In the genomic region with DNA sequence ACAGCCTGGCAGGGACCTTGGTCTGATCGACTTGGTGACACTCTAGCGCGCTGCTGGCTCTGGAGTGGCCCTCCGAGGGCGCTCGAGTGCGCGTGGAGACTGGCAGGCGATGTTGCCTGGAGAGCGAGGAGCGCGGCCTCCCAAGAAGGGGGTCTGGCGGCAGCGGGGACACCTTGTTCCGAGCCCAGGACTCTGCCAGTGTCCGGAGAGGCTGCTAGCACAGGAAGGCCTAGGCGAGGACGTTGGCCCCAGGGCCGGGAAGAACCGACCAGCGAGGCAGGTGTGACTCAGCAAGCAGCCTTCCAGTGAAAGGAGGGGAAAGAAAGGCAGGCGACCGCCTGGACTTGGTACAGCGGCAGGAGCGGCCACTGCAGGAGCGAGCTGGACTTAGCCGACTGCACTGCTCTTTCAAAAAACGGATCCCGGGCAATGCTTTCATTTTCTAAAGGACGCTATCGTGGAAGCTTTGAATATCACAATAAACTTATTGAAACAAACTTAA, we compare ENCODE assay signal across 8 mouse cellular contexts. TPM values are rescaled to one million over a fixed set of nuclear protein-coding genes. Genes with fewer than 3 reads are reported as not detected.
A peak's percentile ranks its signal among the peaks of the same experiment; 100 is the strongest.
DNase-seq lines count a peak whose midpoint lies in the region; ATAC-seq and TF ChIP-seq lines count a peak whose summit lies in the region.

No protein-coding gene starts in this region.

- 1% methylated on average over 31 of the region's 31 CpGs for WGBS in forebrain, embryonic 13.5 days
- under 1% methylated on average over 31 of the region's 31 CpGs for WGBS in heart, postnatal 0 days
- whole genome bisulfite sequencing in liver, postnatal 0 days (ENCODE audit: insufficient replicate concordance) = under 1% methylated on average over 31 of the region's 31 CpGs
- WGBS in neural tube, embryonic 14.5 days = 0% methylated on average over 31 of the region's 31 CpGs

- 0 out of 2 replicates have a peak, but pooled peaks cover 5% of the 10 kb centered on the region for H3K36me3 ChIP-seq in forebrain, embryonic 13.5 days (ENCODE audit: poor library complexity, severe bottlenecking)
- no peaks in the 10 kb centered on the region for H3K36me3 ChIP-seq in heart, postnatal 0 days (replicated peaks; ENCODE audit: control insufficient read depth, insufficient read depth, low read length)
- H3K36me3 ChIP-seq in liver, postnatal 0 days (replicated peaks; ENCODE audit: insufficient read depth, low read length) = no peaks in the 10 kb centered on the region
- H3K36me3 ChIP-seq in neural tube, embryonic 14.5 days (ENCODE audit: control insufficient read depth, insufficient read depth, low read length) = no peaks in the 10 kb centered on the region
- no peaks in the 10 kb centered on the region for H3K36me3 ChIP-seq in testis, adult 2 months (ENCODE audit: control insufficient read depth, insufficient read depth, low read length)

- H3K4me3 ChIP-seq in forebrain, embryonic 13.5 days = peak overlapping the region; percentile 62
- peak overlapping the region; percentile 79 for H3K4me3 ChIP-seq in heart, postnatal 0 days (ENCODE audit: low read depth, low read length)
- peak overlapping the region; percentile 87 for H3K4me3 ChIP-seq in liver, postnatal 0 days (ENCODE audit: low read depth, low read length)
- H3K4me3 ChIP-seq in neural tube, embryonic 14.5 days (ENCODE audit: low read depth, low read length) = peak overlapping the region; percentile 51
- H3K4me3 ChIP-seq in testis, adult 2 months (ENCODE audit: control insufficient read depth, low read depth, low read length) = peak overlapping the region; percentile 85

- TF ChIP-seq POLR2A in testis, adult 2 months (IDR thresholded peaks at IDR 0.05; ENCODE audit: control insufficient read depth, low read depth, low read length) = no peak

- H3K27ac ChIP-seq in forebrain, embryonic 13.5 days = peak overlapping the region; percentile 92
- H3K27ac ChIP-seq in heart, postnatal 0 days (ENCODE audit: low read depth) = peak overlapping the region; percentile 94
- H3K27ac ChIP-seq in liver, postnatal 0 days (ENCODE audit: low read depth) = peak overlapping the region; percentile 90
- peak overlapping the region; percentile 50 for H3K27ac ChIP-seq in neural tube, embryonic 14.5 days (ENCODE audit: low read depth, low read length)
- H3K27ac ChIP-seq in testis, adult 2 months (ENCODE audit: control insufficient read depth, insufficient read depth, low read depth, low read length) = peak overlapping the region; percentile 87

- peak; percentile 52 to 56 for DNase-seq in CD8-positive naive resting alpha-beta T cell, adult 2 months (ENCODE audit: low read depth in 2 of 2, low spot score in 2 of 2)
- peak; percentile 76 for DNase-seq in c-Kit-positive CD71-positive TER-119-positive erythroid progenitor cells, embryonic 14.5 days (ENCODE audit: low spot score)
- peak; percentile 83 for DNase-seq in heart, postnatal 0 days (ENCODE audit: low spot score)
- peak; percentile 81 for DNase-seq in layer of hippocampus, adult 11-12 months (ENCODE audit: low spot score)
- DNase-seq in liver, postnatal 0 days = peak; percentile 87

- TF ChIP-seq EP300 in heart, postnatal 0 days (IDR thresholded peaks at IDR 0.05; ENCODE audit: low read depth) = peak; percentile 42; the same call in 1 of the 2 replicates
- TF ChIP-seq EP300 in liver, postnatal 0 days (IDR thresholded peaks at IDR 0.05; ENCODE audit: low read depth) = 0 out of 2 replicates have a peak, but pooled peaks have one; percentile 9

- peaks cover 60% of the 10 kb centered on the region for H3K4me1 ChIP-seq in forebrain, embryonic 13.5 days
- peaks cover 12% of the 10 kb centered on the region; the same call in 1 of the 2 replicates for H3K4me1 ChIP-seq in heart, postnatal 0 days (ENCODE audit: control insufficient read depth, insufficient read depth)
- H3K4me1 ChIP-seq in liver, postnatal 0 days (ENCODE audit: insufficient read depth) = peaks cover 31% of the 10 kb centered on the region
- H3K4me1 ChIP-seq in neural tube, embryonic 14.5 days (ENCODE audit: control insufficient read depth, insufficient read depth, low read length) = peaks cover 16% of the 10 kb centered on the region
- peaks cover 40% of the 10 kb centered on the region for H3K4me1 ChIP-seq in testis, adult 2 months (ENCODE audit: control insufficient read depth, insufficient read depth, low read length)

- peak; percentile 61 for TF ChIP-seq CTCF in heart, postnatal 0 days (IDR thresholded peaks at IDR 0.05; ENCODE audit: low read depth)
- TF ChIP-seq CTCF in liver, postnatal 0 days (IDR thresholded peaks at IDR 0.05; ENCODE audit: low read depth) = peak; percentile 80
- TF ChIP-seq CTCF in testis, adult 2 months (IDR thresholded peaks at IDR 0.05; ENCODE audit: control insufficient read depth, insufficient read depth, insufficient replicate concordance, low read depth, low read length) = peak; percentile 23; the same call in 1 of the 2 replicates

- H3K9ac ChIP-seq in forebrain, embryonic 13.5 days = peak overlapping the region; percentile 90
- peak overlapping the region; percentile 89 for H3K9ac ChIP-seq in heart, postnatal 0 days (replicated peaks; ENCODE audit: low read depth, low read length)
- peak overlapping the region; percentile 88 for H3K9ac ChIP-seq in liver, postnatal 0 days (replicated peaks)
- peak overlapping the region; percentile 70 for H3K9ac ChIP-seq in neural tube, embryonic 14.5 days (replicated peaks; ENCODE audit: low read depth, low read length)

- ATAC-seq in forebrain, embryonic 13.5 days = no peak
- ATAC-seq in heart, postnatal 0 days (ENCODE audit: insufficient read depth, low read depth) = peak; percentile 21
- ATAC-seq in liver, postnatal 0 days = peak; percentile 32
- ATAC-seq in neural tube, embryonic 14.5 days (ENCODE audit: low read depth) = peak; percentile 32; the same call in 1 of the 2 replicates

- peaks cover 33% of the 10 kb centered on the region for H3K27me3 ChIP-seq in forebrain, embryonic 13.5 days
- H3K27me3 ChIP-seq in heart, postnatal 0 days (ENCODE audit: control insufficient read depth, insufficient read depth, low read length) = 0 out of 2 replicates have a peak, but pooled peaks cover 7% of the 10 kb centered on the region
- H3K27me3 ChIP-seq in liver, postnatal 0 days (ENCODE audit: insufficient read depth, low read length) = no peaks in the 10 kb centered on the region
- H3K27me3 ChIP-seq in neural tube, embryonic 14.5 days (ENCODE audit: control insufficient read depth, insufficient read depth, low read length) = 0 out of 2 replicates have a peak, but pooled peaks cover 4% of the 10 kb centered on the region
- H3K27me3 ChIP-seq in testis, adult 2 months (ENCODE audit: control insufficient read depth, insufficient read depth, low read length) = no peaks in the 10 kb centered on the region

- H3K9me3 ChIP-seq in forebrain, embryonic 13.5 days (replicated peaks) = no peaks in the 10 kb centered on the region
- no peaks in the 10 kb centered on the region for H3K9me3 ChIP-seq in heart, postnatal 0 days (replicated peaks; ENCODE audit: control insufficient read depth, low read length)
- no peaks in the 10 kb centered on the region for H3K9me3 ChIP-seq in liver, postnatal 0 days (ENCODE audit: low read length)
- H3K9me3 ChIP-seq in neural tube, embryonic 14.5 days (ENCODE audit: control insufficient read depth, low read length) = no peaks in the 10 kb centered on the region

- H3K4me2 ChIP-seq in forebrain, embryonic 13.5 days = peak overlapping the region; percentile 86
- H3K4me2 ChIP-seq in heart, postnatal 0 days (ENCODE audit: low read depth, low read length) = peak overlapping the region; percentile 78
- H3K4me2 ChIP-seq in liver, postnatal 0 days (ENCODE audit: low read depth, low read length) = peak overlapping the region; percentile 99
- H3K4me2 ChIP-seq in neural tube, embryonic 14.5 days (ENCODE audit: low read depth, low read length) = peak overlapping the region; percentile 96

RNA-seq across cellular contexts. Expression of gene Gadd45g, which starts 1.6 kb away (rescaled TPM):
- polyA plus RNA-seq in forebrain, embryonic 13.5 days (2015; fragmentation: Nextera tagmentation; extraction: Ambion mirVana) = 235 and 252 TPM in 2 replicates
- 18.7 and 30.4 TPM in 2 replicates for total RNA-seq in heart, postnatal 0 days (2014; rRNA removed; ENCODE audit: low replicate concordance)
- 33.2 and 46.6 TPM in 2 replicates for polyA plus RNA-seq in heart, postnatal 0 days (2015; fragmentation: Nextera tagmentation; extraction: Ambion mirVana)
- polyA plus RNA-seq in liver, postnatal 0 days (2015; fragmentation: Nextera tagmentation; extraction: Ambion mirVana) = 16.3 and 20.6 TPM in 2 replicates
- polyA plus RNA-seq in neural tube, embryonic 14.5 days (2014; fragmentation: Nextera tagmentation; extraction: Ambion mirVana) = 26.4 and 39.6 TPM in 2 replicates
- polyA plus RNA-seq in testis, adult 2 months (2012; rRNA removed) = 13.0 and 13.6 TPM in 2 replicates

RNA-seq across cellular contexts. Expression of gene Sema4d, which starts 54.5 kb away (rescaled TPM):
- 10.8 TPM in 2 replicates for polyA plus RNA-seq in forebrain, embryonic 13.5 days (2015; fragmentation: Nextera tagmentation; extraction: Ambion mirVana)
- 11.6 and 12.6 TPM in 2 replicates for total RNA-seq in heart, postnatal 0 days (2014; rRNA removed; ENCODE audit: low replicate concordance)
- polyA plus RNA-seq in heart, postnatal 0 days (2015; fragmentation: Nextera tagmentation; extraction: Ambion mirVana) = 16.7 and 18.2 TPM in 2 replicates
- polyA plus RNA-seq in liver, postnatal 0 days (2015; fragmentation: Nextera tagmentation; extraction: Ambion mirVana) = 2.9 and 3.9 TPM in 2 replicates
- 17.4 and 20.9 TPM in 2 replicates for polyA plus RNA-seq in neural tube, embryonic 14.5 days (2014; fragmentation: Nextera tagmentation; extraction: Ambion mirVana)
- polyA plus RNA-seq in testis, adult 2 months (2012; rRNA removed) = 1.2 and 1.4 TPM in 2 replicates

Comparison
In these comparisons a context has a peak if more than half of its experiments do, and no peak if none do; other contexts are left out.
1. CTCF ChIP-seq: peak in every context shown above with its lines; median percentile 80 in liver, postnatal 0 days; 61 in heart, postnatal 0 days; 23 in testis, adult 2 months.